Mouse (Mus musculus) heart, postnatal 0 days (tissue): ENCODE data around the gene Ccnd1. TPM values are rescaled to one million over a fixed set of nuclear protein-coding genes. Genes with fewer than 3 reads are reported as not detected.
A peak's percentile ranks its signal among the peaks of the same experiment; 100 is the strongest.

Experiments used
- ATAC-seq: fragments of 200-750 bp; cut with Nextera tagmentation; 2 replicates; pipeline ENCODE4 v1.8.0; 2017; ENCODE audit warnings: low read depth, moderate number of reproducible peaks, moderate library complexity; ENCODE audit not compliant: insufficient read depth
- DNase-seq: peaks from one replicate; pipeline ENCODE4 v3.0.0-alpha.2; 2016; ENCODE audit warnings: low spot score
- H3K27ac ChIP-seq: fragments of 300-500 bp; sonication (generic); 2 replicates; pipeline ENCODE4 v1.5.1; 2014; ENCODE audit warnings: low read depth, mild to moderate bottlenecking
- H3K27me3 ChIP-seq: fragments of 300-500 bp; sonication (generic); 2 replicates; pipeline ENCODE4 v1.6.1; 2014; ENCODE audit warnings: low read length, mixed read lengths; ENCODE audit not compliant: control insufficient read depth, insufficient read depth
- H3K36me3 ChIP-seq: fragments of 300-500 bp; sonication (generic); replicated peaks from 2 replicates; pipeline ENCODE4 v1.6.1; 2014; ENCODE audit warnings: low read length, mixed read lengths; ENCODE audit not compliant: control insufficient read depth, insufficient read depth
- H3K4me1 ChIP-seq: fragments of 300-500 bp; sonication (generic); 2 replicates; pipeline ENCODE4 v1.6.1; 2014; ENCODE audit warnings: antibody characterized with exemption; ENCODE audit not compliant: control insufficient read depth, insufficient read depth
- H3K4me2 ChIP-seq: fragments of 300-500 bp; sonication (generic); 2 replicates; pipeline ENCODE4 v1.6.1; 2014; ENCODE audit warnings: low read depth, mild to moderate bottlenecking, low read length, moderate library complexity
- H3K4me3 ChIP-seq: fragments of 300-500 bp; sonication (generic); 2 replicates; pipeline ENCODE4 v1.5.1; 2014; ENCODE audit warnings: low read depth, low read length
- H3K9ac ChIP-seq: fragments of 300-500 bp; sonication (generic); replicated peaks from 2 replicates; pipeline ENCODE4 v1.6.1; 2014; ENCODE audit warnings: low read depth, low read length, mixed read lengths
- H3K9me3 ChIP-seq: fragments of 300-500 bp; sonication (generic); replicated peaks from 2 replicates; pipeline ENCODE4 v1.6.1; 2016; ENCODE audit warnings: low read length; ENCODE audit not compliant: control insufficient read depth
- CTCF ChIP-seq: IDR thresholded peaks from 2 replicates; pipeline ENCODE4 v1.5.1; 2016; ENCODE audit warnings: antibody characterized with exemption, control low read depth, low read depth
- EP300 ChIP-seq: IDR thresholded peaks from 2 replicates; pipeline ENCODE4 v1.6.1; 2016; ENCODE audit warnings: antibody characterized with exemption, low read depth
- WGBS: fragments of 180-500 bp; shearing (Covaris S2); extraction: QIAGEN DNeasy Blood & Tissue Kit; methylation state at CpG from one replicate; pipeline ENCODE4 v1.1.7; 2014; 5-methylcytosine and 5-hydroxymethylcytosine counted together
- polyA plus RNA-seq: library from polyadenylated mRNA; unstranded; fragments of >200 nt; fragmentation: Nextera tagmentation; extraction: Ambion mirVana; gene quantifications from 2 replicates; pipeline ENCODE4 v1.2.1, GENCODE M21; 2015
- total RNA-seq: library from RNA; depleted of rRNA; stranded (reverse); fragments of >200 nt; gene quantifications from 2 replicates; pipeline ENCODE4 v1.2.3, GENCODE M21; 2014; ENCODE audit warnings: low replicate concordance

Ccnd1 gene
- total and polyA plus RNA-seq, 2 experiments from 2014 or later: 61.7 to 68.2 TPM

DNA sequence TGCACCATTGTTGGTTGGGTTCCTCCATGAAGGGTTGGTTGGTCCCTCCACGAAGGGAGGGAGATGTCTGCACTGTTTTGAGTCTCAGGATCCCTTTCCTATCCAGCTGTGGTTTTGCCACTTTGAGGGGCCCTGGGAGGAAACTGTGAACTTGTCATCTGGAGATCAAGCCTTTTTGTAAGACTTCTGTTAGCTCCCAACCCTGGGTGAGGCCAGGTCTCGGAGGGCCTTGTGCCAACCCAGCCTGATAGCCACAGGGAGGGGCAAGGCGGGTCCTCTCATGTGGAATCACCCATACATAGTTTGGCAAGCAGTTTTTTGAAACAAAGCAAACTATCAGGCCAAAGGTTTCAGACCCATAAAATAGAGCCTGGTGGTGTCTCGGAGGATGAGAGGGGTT, 24.6 kb upstream of the Ccnd1 start:
- Histone ChIP-seq H3K36me3 (no peaks in the 10 kb centered on the region), H3K27me3 (no peaks in the 10 kb centered on the region), H3K4me2 (no peak overlapping the region), H3K4me1 (no peaks in the 10 kb centered on the region), H3K9ac (no peak overlapping the region), H3K4me3 (no peak overlapping the region), H3K9me3 (no peaks in the 10 kb centered on the region), H3K27ac (no peak overlapping the region)
- 70% methylated on average over 4 of the region's 4 CpGs for WGBS
- ATAC-seq: no peak
- DNase-seq: no peak
- TF ChIP-seq CTCF: no peak
- TF ChIP-seq EP300: no peak

DNA sequence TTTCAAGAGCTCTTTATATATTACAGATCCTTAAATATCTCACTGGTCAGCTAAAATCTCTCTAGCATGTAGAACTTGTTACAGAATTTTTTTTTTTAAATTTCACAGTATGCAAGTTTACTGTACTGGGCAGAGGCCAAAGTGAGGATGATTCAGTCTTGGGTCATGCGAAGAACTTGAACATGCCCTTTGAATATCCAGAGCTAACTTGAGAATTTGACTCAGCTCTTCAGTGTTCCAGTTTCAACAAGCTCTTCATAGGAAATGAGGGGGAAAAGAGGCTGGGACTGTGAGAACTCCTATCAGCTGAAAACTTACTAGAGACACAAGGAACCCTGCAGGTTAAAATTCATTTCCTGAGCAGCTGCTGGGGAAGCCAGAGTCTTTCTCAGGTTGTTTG, 24.2 kb upstream of the Ccnd1 start:
- ATAC-seq: no peak
- no peak overlapping the region for H3K4me3 ChIP-seq
- 95% methylated on average over 1 of the region's 1 CpGs for WGBS
- no peak for TF ChIP-seq EP300
- TF ChIP-seq CTCF: no peak
- no peaks in the 10 kb centered on the region for H3K27me3 ChIP-seq
- no peak for DNase-seq
- no peak overlapping the region for H3K27ac ChIP-seq
- H3K4me1 ChIP-seq: no peaks in the 10 kb centered on the region
- no peaks in the 10 kb centered on the region for H3K9me3 ChIP-seq
- H3K4me2 ChIP-seq: no peak overlapping the region
- no peak overlapping the region for H3K9ac ChIP-seq
- H3K36me3 ChIP-seq: no peaks in the 10 kb centered on the region

DNA sequence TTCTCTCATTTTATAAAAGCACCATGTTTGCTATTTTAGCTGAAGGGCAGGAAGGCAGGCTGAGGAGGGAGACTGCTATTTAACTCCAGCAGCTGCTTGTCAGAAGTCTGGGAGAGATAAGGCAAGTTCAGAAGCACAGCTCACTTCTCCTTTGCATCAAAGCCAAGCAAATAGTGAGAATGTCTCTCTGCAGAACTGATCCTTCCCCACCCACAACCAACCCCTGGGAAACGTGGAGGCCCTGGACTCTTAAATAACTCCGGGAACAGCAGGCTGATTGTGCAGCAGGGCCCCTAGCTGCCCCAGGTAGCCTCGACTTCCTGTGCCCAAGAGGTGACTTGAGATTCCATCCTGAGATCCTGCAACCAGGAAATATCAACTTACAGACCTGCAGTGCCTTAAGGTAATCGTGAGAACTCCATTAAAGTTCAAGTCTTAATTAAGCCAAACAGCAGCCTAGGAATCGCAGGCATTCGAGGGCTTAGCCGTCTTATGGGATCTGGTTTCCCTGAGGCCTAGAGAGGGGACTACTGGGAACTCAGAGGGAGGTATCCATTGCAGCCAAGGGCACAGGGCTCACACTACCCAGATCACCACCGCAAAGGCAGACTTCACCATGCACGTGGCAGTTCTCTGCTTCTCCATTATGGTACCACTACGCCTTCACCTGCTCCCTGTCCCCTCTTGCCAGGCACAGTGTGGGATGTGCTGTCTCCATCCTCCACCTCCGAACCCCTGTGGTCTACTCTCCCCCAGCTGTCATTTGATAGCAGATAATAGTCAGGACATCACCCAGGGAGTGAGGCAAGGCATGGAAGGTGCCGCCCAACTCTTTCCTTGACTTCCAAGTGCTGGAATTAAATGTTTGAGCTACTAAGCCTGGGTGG, 19.0 kb upstream of the Ccnd1 start:
- DNase-seq (no peak), ATAC-seq (no peak)
- Histone ChIP-seq H3K9ac (no peak overlapping the region), H3K4me3 (no peak overlapping the region), H3K27ac (no peak overlapping the region), H3K4me1 (peaks cover 6% of the 10 kb centered on the region; the same call in 1 of the 2 replicates), H3K9me3 (no peaks in the 10 kb centered on the region), H3K36me3 (no peaks in the 10 kb centered on the region), H3K4me2 (no peak overlapping the region), H3K27me3 (no peaks in the 10 kb centered on the region)
- WGBS: 59% methylated on average over 12 of the region's 12 CpGs
- TF ChIP-seq EP300: no peak
- no peak for TF ChIP-seq CTCF

DNA sequence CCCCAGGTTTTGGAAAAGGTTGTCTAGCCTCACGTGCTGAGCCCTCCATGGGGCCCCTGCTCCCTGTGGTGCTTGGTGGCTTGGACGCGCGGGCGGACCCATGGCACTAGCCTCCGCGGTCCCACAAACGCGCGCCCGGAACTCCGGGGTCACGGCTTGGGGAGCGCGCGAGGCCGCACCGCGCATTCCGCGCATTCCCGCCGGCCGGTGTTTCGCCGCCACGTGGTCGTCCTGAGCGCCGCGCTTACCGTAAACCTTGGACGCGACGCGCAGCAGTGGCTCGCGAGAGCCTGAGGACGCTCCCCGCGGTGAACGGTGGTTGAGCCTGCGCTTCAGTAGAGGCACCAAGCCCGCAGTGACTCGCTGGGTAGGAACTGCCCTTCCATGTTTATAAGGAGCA, 3.5 kb upstream of the Ccnd1 start:
- Histone ChIP-seq H3K9me3 (no peaks in the 10 kb centered on the region), H3K27ac (0 out of 2 replicates have a peak overlapping the region, but pooled peaks have one; percentile 74), H3K4me1 (peaks cover 30% of the 10 kb centered on the region), H3K27me3 (no peaks in the 10 kb centered on the region), H3K4me3 (peak overlapping the region; percentile 59), H3K36me3 (no peaks in the 10 kb centered on the region), H3K4me2 (peak overlapping the region; percentile 99), H3K9ac (no peak overlapping the region)
- under 1% methylated on average over 45 of the region's 45 CpGs for WGBS
- ATAC-seq: peak; percentile 49
- peak; percentile 47 for DNase-seq
- peak; percentile 41; the same call in 1 of the 2 replicates for TF ChIP-seq EP300
- TF ChIP-seq CTCF: no peak; the same call in 1 of the 2 replicates

DNA sequence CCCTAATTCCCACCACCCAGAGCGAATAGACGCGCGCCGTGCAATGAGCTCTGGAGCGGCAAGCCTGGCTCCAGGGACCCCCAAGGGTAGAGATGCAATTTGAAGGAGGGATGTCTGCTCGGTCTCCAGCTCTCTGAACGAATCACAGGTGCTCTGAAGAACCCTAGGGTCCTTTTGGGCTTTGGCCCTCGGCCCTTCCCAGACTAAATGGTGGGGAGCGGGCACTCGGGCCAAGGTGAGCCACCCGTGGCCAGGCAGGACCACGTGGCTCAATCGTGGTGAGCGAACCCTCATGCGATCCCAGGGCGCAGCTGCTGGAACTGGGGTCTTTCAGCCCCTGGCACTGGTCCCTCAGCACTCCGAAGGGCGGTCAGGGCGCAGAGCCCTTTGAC, 3.0 kb upstream of the Ccnd1 start:
- no peak for DNase-seq
- WGBS: 2% methylated on average over 20 of the region's 20 CpGs

More for the DNA sequence above, 3.0 kb upstream of the Ccnd1 start:
- H3K27me3 ChIP-seq: no peaks in the 10 kb centered on the region
- no peak overlapping the region for H3K9ac ChIP-seq
- TF ChIP-seq CTCF: no peak
- TF ChIP-seq EP300: no peak
- peak overlapping the region; percentile 74; the same call in 1 of the 2 replicates for H3K27ac ChIP-seq
- H3K36me3 ChIP-seq: no peaks in the 10 kb centered on the region
- H3K4me3 ChIP-seq: peak overlapping the region; percentile 59
- H3K4me2 ChIP-seq: peak overlapping the region; percentile 99
- H3K4me1 ChIP-seq: peaks cover 30% of the 10 kb centered on the region
- ATAC-seq: no peak
- H3K9me3 ChIP-seq: no peaks in the 10 kb centered on the region
